Mouse (Mus musculus) lung, embryonic 16.5 days (tissue): Measurements from ENCODE around the gene Zfp597. TPM values are rescaled to one million over a fixed set of nuclear protein-coding genes. Genes with fewer than 3 reads are reported as not detected.

Experiments
- ATAC-seq: fragments of 200-750 bp; cut with Nextera tagmentation; 2 replicates; pipeline ENCODE4 v1.8.0; 2017; ENCODE audit warnings: low read depth, mild to moderate bottlenecking, moderate library complexity
- H3K27ac ChIP-seq: fragments of 300-500 bp; sonication (generic); 2 replicates; pipeline ENCODE4 v1.5.1; 2014; ENCODE audit warnings: mild to moderate bottlenecking, control low read depth, low read length
- H3K27me3 ChIP-seq: fragments of 300-500 bp; sonication (generic); 2 replicates; pipeline ENCODE4 v1.6.1; 2014; ENCODE audit warnings: low read depth, low read length, mixed read lengths; ENCODE audit not compliant: control insufficient read depth, insufficient read depth
- H3K36me3 ChIP-seq: fragments of 300-500 bp; sonication (generic); 2 replicates; pipeline ENCODE4 v1.6.1; 2014; ENCODE audit warnings: low read length; ENCODE audit not compliant: control insufficient read depth, insufficient read depth
- H3K4me1 ChIP-seq: fragments of 300-500 bp; sonication (generic); replicated peaks from 2 replicates; pipeline ENCODE4 v1.6.1; 2014; ENCODE audit warnings: low read length, mixed read lengths; ENCODE audit not compliant: control insufficient read depth, insufficient read depth
- H3K4me2 ChIP-seq: fragments of 300-500 bp; sonication (generic); 2 replicates; pipeline ENCODE4 v1.6.1; 2014; ENCODE audit warnings: low read depth, low read length, control low read depth
- H3K4me3 ChIP-seq: fragments of 300-500 bp; sonication (generic); 2 replicates; pipeline ENCODE4 v1.5.1; 2014; ENCODE audit warnings: mild to moderate bottlenecking, low read length, control low read depth
- H3K9ac ChIP-seq: fragments of 300-500 bp; sonication (generic); 2 replicates; pipeline ENCODE4 v1.6.1; 2014; ENCODE audit warnings: low read length, control low read depth
- H3K9me3 ChIP-seq: fragments of 300-500 bp; sonication (generic); 2 replicates; pipeline ENCODE4 v1.6.1; 2016; ENCODE audit warnings: low read length; ENCODE audit not compliant: control insufficient read depth
- WGBS: fragments of 180-500 bp; shearing (Covaris S2); extraction: QIAGEN DNeasy Blood & Tissue Kit; methylation state at CpG from one replicate; pipeline ENCODE4 v1.1.7; 2014; 5-methylcytosine and 5-hydroxymethylcytosine counted together
- polyA plus RNA-seq: library from polyadenylated mRNA; unstranded; fragments of >200 nt; fragmentation: Nextera tagmentation; extraction: Ambion mirVana; gene quantifications from 2 replicates; pipeline ENCODE4 v1.2.1, GENCODE M21; 2015

The Zfp597 gene
- polyA plus RNA-seq, 1 experiment from 2014 or later: 7.3 TPM

DNA sequence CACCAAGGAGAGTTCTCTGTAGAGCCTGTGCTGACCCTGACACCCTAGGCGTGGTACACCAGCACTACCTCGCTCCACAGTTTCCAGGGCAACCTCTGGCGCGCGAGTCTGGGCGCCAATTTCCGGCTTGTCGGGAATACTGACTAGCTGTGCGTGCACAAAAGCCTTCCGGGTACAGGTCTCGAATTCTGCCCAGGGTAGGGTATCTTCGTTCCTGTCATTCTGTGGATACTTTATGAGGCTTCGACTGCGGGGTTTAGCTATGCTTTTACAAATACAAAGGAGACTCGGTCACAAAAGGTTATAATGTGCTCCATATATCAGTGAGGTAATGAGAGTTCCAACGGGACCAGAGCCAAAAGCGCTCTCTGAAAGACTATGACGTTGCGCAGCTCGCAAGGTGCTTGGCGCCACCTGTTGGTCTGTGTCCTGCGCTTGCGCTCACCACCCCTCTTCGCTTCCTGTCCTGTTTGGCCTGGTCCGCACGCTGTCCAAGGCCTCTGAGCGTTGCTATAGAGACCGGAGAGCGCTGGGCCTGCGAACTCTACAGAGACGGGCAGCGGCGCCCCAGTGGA lies 24.3 kb upstream of the Zfp597 start, which contains the start of the genes 1700037C18Rik and Cluap1:
1700037C18Rik (minus strand) TSS at position 153 of the 575 bp plus-strand sequence.
Cluap1 (plus strand) TSS at position 265 of the 575 bp plus-strand sequence.
- Histone ChIP-seq H3K27ac (peak within 1 kb of the TSS; percentile 82), H3K4me2 (peak within 1 kb of the TSS; percentile 72), H3K4me1 (peaks cover 5% of the 10 kb centered on the region), H3K9ac (peak within 1 kb of the TSS; percentile 87), H3K4me3 (peak within 1 kb of the TSS; percentile 78), H3K9me3 (no peaks in the 10 kb centered on the region), H3K36me3 (peaks cover 21% of the 10 kb centered on the region), H3K27me3 (no peaks in the 10 kb centered on the region)
- peak; percentile 99 for ATAC-seq
- under 1% methylated on average over 33 of the region's 33 CpGs for WGBS

DNA sequence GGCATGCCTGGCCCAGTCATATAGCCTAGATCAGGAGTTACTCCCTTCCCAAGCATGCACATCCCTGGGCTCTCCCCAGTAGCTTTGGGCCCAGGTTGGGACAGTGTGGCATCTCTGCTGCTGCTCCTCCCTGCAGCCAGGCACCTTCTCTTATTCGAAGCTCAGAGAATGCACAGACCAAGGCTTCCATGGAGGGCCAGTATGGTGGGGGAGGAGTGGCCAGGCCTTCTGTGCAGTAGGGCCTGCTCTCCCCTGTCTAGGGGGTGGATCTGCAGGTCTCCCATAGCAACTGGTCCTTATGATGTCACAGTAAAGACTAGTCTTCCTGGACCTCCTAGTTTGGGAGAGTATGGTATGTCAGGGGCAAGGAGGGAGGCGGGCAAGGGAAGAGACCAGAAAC lies 23.1 kb upstream of the Zfp597 start:
- 68% methylated on average over 2 of the region's 2 CpGs for WGBS
- ATAC-seq: no peak
- Histone ChIP-seq H3K27me3 (no peaks in the 10 kb centered on the region), H3K4me3 (no peak overlapping the region), H3K9me3 (no peaks in the 10 kb centered on the region), H3K4me2 (no peak overlapping the region), H3K9ac (no peak overlapping the region), H3K27ac (no peak overlapping the region), H3K36me3 (peaks cover 17% of the 10 kb centered on the region), H3K4me1 (peaks cover 5% of the 10 kb centered on the region)

DNA sequence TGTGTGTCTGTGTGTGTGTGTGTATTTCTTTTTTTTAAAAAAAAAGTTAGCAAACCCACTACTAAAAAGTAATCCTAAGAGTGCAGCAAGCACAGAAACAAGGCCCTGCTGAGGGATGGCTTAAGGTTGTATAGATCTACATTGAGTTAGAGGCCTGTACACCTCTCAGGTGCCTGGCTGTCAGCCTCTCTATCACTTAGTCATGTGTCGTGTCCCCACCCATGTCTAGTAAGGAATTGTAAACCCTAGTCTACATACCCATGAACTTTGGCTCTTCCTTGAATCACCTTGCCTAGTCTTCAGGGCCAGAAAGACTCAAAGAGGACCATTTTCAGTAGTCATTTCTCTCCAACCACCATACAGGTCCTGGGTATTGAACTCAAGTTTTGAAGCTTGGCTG lies 12.2 kb upstream of the Zfp597 start:
- no peak overlapping the region for H3K27ac ChIP-seq
- WGBS: 88% methylated on average over 1 of the region's 1 CpGs
- no peaks in the 10 kb centered on the region for H3K9me3 ChIP-seq
- H3K4me1 ChIP-seq: no peaks in the 10 kb centered on the region; the same call in 1 of the 2 replicates
- H3K4me3 ChIP-seq: no peak overlapping the region
- H3K4me2 ChIP-seq: no peak overlapping the region
- no peak for ATAC-seq
- H3K27me3 ChIP-seq: no peaks in the 10 kb centered on the region
- H3K9ac ChIP-seq: no peak overlapping the region
- H3K36me3 ChIP-seq: peaks cover 25% of the 10 kb centered on the region; the same call in 1 of the 2 replicates

DNA sequence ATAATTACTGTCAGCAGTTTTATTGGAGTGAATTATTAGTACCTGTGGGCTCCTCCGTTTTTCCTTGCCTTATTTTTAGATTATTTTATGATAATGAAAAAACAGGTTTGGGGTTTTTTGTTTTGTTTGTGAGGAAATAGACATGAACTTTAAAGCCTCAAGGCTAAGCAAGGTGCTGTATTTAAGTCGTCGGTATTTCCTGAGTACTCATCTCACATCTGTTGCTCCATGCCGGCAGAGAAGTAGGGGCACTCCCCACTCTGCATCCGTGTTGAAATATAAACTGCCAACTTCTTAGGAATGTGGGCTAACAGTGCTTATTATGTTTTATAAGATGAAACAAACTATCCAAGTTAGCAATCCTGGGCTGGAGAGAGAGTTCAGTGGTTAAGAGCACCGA lies 11.7 kb upstream of the Zfp597 start:
- no peak for ATAC-seq
- H3K9me3 ChIP-seq: no peaks in the 10 kb centered on the region
- no peaks in the 10 kb centered on the region; the same call in 1 of the 2 replicates for H3K4me1 ChIP-seq
- no peaks in the 10 kb centered on the region for H3K27me3 ChIP-seq
- 75% methylated on average over 6 of the region's 6 CpGs for WGBS
- H3K9ac ChIP-seq: no peak overlapping the region
- no peak overlapping the region for H3K4me2 ChIP-seq
- H3K27ac ChIP-seq: no peak overlapping the region
- peaks cover 22% of the 10 kb centered on the region; the same call in 1 of the 2 replicates for H3K36me3 ChIP-seq
- H3K4me3 ChIP-seq: no peak overlapping the region

GRCm38 (mm10) chr16:3895173-3895792 lies 10.9 kb upstream of the Zfp597 start:
- no peaks in the 10 kb centered on the region for H3K27me3 ChIP-seq
- ATAC-seq: peak; percentile 71
- H3K27ac ChIP-seq: peak overlapping the region; percentile 63
- no peak overlapping the region for H3K4me3 ChIP-seq
- 0 out of 2 replicates have a peak overlapping the region, but pooled peaks have one; percentile 3 for H3K4me2 ChIP-seq
- no peaks in the 10 kb centered on the region for H3K9me3 ChIP-seq
- no peak overlapping the region for H3K9ac ChIP-seq
- H3K4me1 ChIP-seq: no peaks in the 10 kb centered on the region; the same call in 1 of the 2 replicates
- H3K36me3 ChIP-seq: peaks cover 18% of the 10 kb centered on the region; the same call in 1 of the 2 replicates
- WGBS: 73% methylated on average over 9 of the region's 9 CpGs

- H3K27ac ChIP-seq: no peak overlapping the region
- 69% methylated on average over 3 of the region's 3 CpGs for WGBS
Observed at GRCm38 (mm10) chr16:3893739-3894138, 9.4 kb upstream of the Zfp597 start.

GRCm38 (mm10) chr16:3891621-3892295 lies 7.4 kb upstream of the Zfp597 start:
- WGBS: 90% methylated on average over 14 of the region's 14 CpGs

More at GRCm38 (mm10) chr16:3893739-3894138, 9.4 kb upstream of the Zfp597 start:
- Histone ChIP-seq H3K9me3 (no peaks in the 10 kb centered on the region), H3K4me3 (no peak overlapping the region), H3K27me3 (no peaks in the 10 kb centered on the region), H3K4me2 (no peak overlapping the region), H3K9ac (no peak overlapping the region), H3K4me1 (no peaks in the 10 kb centered on the region; the same call in 1 of the 2 replicates), H3K36me3 (peaks cover 10% of the 10 kb centered on the region; the same call in 1 of the 2 replicates)
- no peak for ATAC-seq

DNA sequence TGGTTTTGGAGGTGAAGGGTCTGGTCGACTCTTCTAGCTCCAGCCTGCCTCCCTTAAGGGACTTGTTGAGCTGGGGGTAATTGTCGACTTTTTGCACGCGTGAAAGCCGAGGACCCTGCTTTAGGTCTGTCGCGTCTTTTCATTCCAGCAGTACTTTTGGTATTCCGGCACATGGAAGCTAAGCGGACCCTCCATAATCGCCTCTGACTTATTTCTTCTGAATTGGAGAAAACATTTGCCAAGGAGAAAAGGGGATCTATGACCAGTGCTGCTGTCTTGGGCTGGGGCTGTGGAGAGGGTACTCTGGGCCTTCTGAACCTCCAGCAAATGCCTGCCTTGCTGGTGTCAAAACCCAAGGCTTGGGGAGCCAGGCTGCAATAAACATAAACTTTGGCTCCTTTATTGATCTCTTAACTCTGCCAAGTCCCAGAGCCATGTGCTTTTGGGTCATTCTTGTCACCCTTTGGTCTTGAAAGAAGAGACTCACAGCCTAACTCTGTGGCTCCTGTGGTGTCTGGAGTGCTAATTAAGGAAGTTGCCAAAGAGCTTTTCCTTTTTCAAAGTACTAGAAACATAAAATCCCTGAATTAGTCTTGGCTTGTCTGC lies 807 bp upstream of the Zfp597 start:
- ATAC-seq: peak; percentile 4; the same call in 1 of the 2 replicates
- H3K27ac ChIP-seq: peak overlapping the region; percentile 79
- no peaks in the 10 kb centered on the region for H3K9me3 ChIP-seq
- peaks cover 2% of the 10 kb centered on the region; the same call in 1 of the 2 replicates for H3K36me3 ChIP-seq
- H3K4me3 ChIP-seq: peak overlapping the region; percentile 89
- peaks cover 9% of the 10 kb centered on the region for H3K4me1 ChIP-seq
- no peaks in the 10 kb centered on the region for H3K27me3 ChIP-seq
- WGBS: under 1% methylated on average over 10 of the region's 10 CpGs
- peak overlapping the region; percentile 53 for H3K4me2 ChIP-seq
- peak overlapping the region; percentile 92 for H3K9ac ChIP-seq

More at GRCm38 (mm10) chr16:3891621-3892295, 7.4 kb upstream of the Zfp597 start:
- ATAC-seq: no peak
- H3K4me2 ChIP-seq: no peak overlapping the region
- no peaks in the 10 kb centered on the region; the same call in 1 of the 2 replicates for H3K4me1 ChIP-seq
- H3K9me3 ChIP-seq: no peaks in the 10 kb centered on the region
- H3K36me3 ChIP-seq: peaks cover 2% of the 10 kb centered on the region; the same call in 1 of the 2 replicates
- H3K9ac ChIP-seq: no peak overlapping the region
- no peak overlapping the region for H3K27ac ChIP-seq
- H3K4me3 ChIP-seq: no peak overlapping the region
- no peaks in the 10 kb centered on the region for H3K27me3 ChIP-seq
